Mouse (Mus musculus) lung, postnatal 10 days (tissue): Measurements from ENCODE around the gene Sst.

ENCODE experiments used
- DNase-seq: peaks from one replicate; pipeline ENCODE4 v3.0.0; 2021

The Sst gene

GRCm38 (mm10) chr16:23885098-23885497, 5.7 kb downstream of the Sst start:
- no peak for DNase-seq

GRCm38 (mm10) chr16:23855242-23855641, 35.5 kb downstream of the Sst start:
- DNase-seq = no peak

GRCm38 (mm10) chr16:23849720-23850119, 41.0 kb downstream of the Sst start:
- no peak for DNase-seq

GRCm38 (mm10) chr16:23849176-23849575, 41.6 kb downstream of the Sst start:
- DNase-seq = no peak

GRCm38 (mm10) chr16:23844622-23845021, 46.1 kb downstream of the Sst start:
- DNase-seq = no peak

GRCm38 (mm10) chr16:23842609-23843008, 48.1 kb downstream of the Sst start:
- no peak for DNase-seq
